Mouse (Mus musculus) embryonic facial prominence, embryonic 14.5 days (tissue): Measurements from ENCODE around the gene Nek4. TPM values are rescaled to one million over a fixed set of nuclear protein-coding genes. Genes with fewer than 3 reads are reported as not detected.

ENCODE experiments used
- ATAC-seq: fragments of 200-750 bp; cut with Nextera tagmentation; 2 replicates; pipeline ENCODE4 v1.8.0; 2017; ENCODE audit warnings: low read depth, moderate number of reproducible peaks, moderate TSS enrichment
- DNase-seq: peaks from one replicate; pipeline ENCODE4 v3.0.0-alpha.2; 2015; ENCODE audit warnings: low spot score
- H3K27ac ChIP-seq: fragments of 300-500 bp; sonication (generic); replicated peaks from 2 replicates; pipeline ENCODE4 v1.5.1; 2014; ENCODE audit warnings: low read depth, mild to moderate bottlenecking, low read length, moderate library complexity
- H3K27me3 ChIP-seq: fragments of 300-500 bp; sonication (generic); replicated peaks from 2 replicates; pipeline ENCODE4 v1.6.1; 2014; ENCODE audit warnings: low read length; ENCODE audit not compliant: control insufficient read depth, insufficient read depth
- H3K36me3 ChIP-seq: fragments of 300-500 bp; sonication (generic); 2 replicates; pipeline ENCODE4 v1.6.1; 2014; ENCODE audit warnings: low read length, mixed read lengths; ENCODE audit not compliant: control insufficient read depth, insufficient read depth
- H3K4me1 ChIP-seq: fragments of 300-500 bp; sonication (generic); 2 replicates; pipeline ENCODE4 v1.6.1; 2014; ENCODE audit warnings: antibody characterized with exemption, low read length; ENCODE audit not compliant: control insufficient read depth, insufficient read depth
- H3K4me2 ChIP-seq: fragments of 300-500 bp; sonication (generic); 2 replicates; pipeline ENCODE4 v1.6.1; 2014; ENCODE audit warnings: low read depth, mild to moderate bottlenecking, low read length, moderate library complexity, mixed read lengths
- H3K4me3 ChIP-seq: fragments of 300-500 bp; sonication (generic); 2 replicates; pipeline ENCODE4 v1.5.1; 2014; ENCODE audit warnings: low read depth, mild to moderate bottlenecking, low read length
- H3K9ac ChIP-seq: fragments of 300-500 bp; sonication (generic); 2 replicates; pipeline ENCODE4 v1.6.1; 2014; ENCODE audit warnings: low read depth, mild to moderate bottlenecking, low read length, moderate library complexity, mixed read lengths
- H3K9me3 ChIP-seq: fragments of 300-500 bp; sonication (generic); 2 replicates; pipeline ENCODE4 v1.6.1; 2016; ENCODE audit warnings: low read length; ENCODE audit not compliant: control insufficient read depth
- WGBS: fragments of 180-500 bp; shearing (Covaris S2); extraction: QIAGEN DNeasy Blood & Tissue Kit; methylation state at CpG from one replicate; pipeline ENCODE4 v1.1.7; 2014; 5-methylcytosine and 5-hydroxymethylcytosine counted together
- polyA plus RNA-seq: library from polyadenylated mRNA; unstranded; fragments of >200 nt; fragmentation: Nextera tagmentation; extraction: Ambion mirVana; gene quantifications from 2 replicates; pipeline ENCODE4 v1.2.1, GENCODE M21; 2014

Gene Nek4
- polyA plus RNA-seq, 1 experiment from 2014 or later: 9.8 TPM

GRCm38 (mm10) chr14:31000356-31000755, 49.2 kb downstream of the Nek4 start:
- H3K4me1 ChIP-seq: peaks cover 15% of the 10 kb centered on the region
- ATAC-seq: no peak
- H3K4me3 ChIP-seq: peak overlapping the region; percentile 88
- H3K27me3 ChIP-seq: no peaks in the 10 kb centered on the region
- peak overlapping the region; percentile 94 for H3K27ac ChIP-seq
- peak overlapping the region; percentile 81 for H3K4me2 ChIP-seq
- 59% methylated on average over 10 of the region's 10 CpGs for WGBS
- no peaks in the 10 kb centered on the region for H3K9me3 ChIP-seq
- no peak for DNase-seq
- peaks cover 23% of the 10 kb centered on the region for H3K36me3 ChIP-seq
- peak overlapping the region; percentile 92 for H3K9ac ChIP-seq

GRCm38 (mm10) chr14:31000816-31001306, 49.7 kb downstream of the Nek4 start:
- Histone ChIP-seq H3K27me3 (no peaks in the 10 kb centered on the region), H3K9ac (peak overlapping the region; percentile 92), H3K4me3 (peak overlapping the region; percentile 88), H3K4me1 (peaks cover 15% of the 10 kb centered on the region), H3K4me2 (peak overlapping the region; percentile 81), H3K27ac (peak overlapping the region; percentile 94), H3K36me3 (peaks cover 23% of the 10 kb centered on the region), H3K9me3 (no peaks in the 10 kb centered on the region)
- ATAC-seq: peak; percentile 13; the same call in 1 of the 2 replicates
- no peak for DNase-seq
- WGBS: 0% methylated on average over 21 of the region's 21 CpGs

DNA sequence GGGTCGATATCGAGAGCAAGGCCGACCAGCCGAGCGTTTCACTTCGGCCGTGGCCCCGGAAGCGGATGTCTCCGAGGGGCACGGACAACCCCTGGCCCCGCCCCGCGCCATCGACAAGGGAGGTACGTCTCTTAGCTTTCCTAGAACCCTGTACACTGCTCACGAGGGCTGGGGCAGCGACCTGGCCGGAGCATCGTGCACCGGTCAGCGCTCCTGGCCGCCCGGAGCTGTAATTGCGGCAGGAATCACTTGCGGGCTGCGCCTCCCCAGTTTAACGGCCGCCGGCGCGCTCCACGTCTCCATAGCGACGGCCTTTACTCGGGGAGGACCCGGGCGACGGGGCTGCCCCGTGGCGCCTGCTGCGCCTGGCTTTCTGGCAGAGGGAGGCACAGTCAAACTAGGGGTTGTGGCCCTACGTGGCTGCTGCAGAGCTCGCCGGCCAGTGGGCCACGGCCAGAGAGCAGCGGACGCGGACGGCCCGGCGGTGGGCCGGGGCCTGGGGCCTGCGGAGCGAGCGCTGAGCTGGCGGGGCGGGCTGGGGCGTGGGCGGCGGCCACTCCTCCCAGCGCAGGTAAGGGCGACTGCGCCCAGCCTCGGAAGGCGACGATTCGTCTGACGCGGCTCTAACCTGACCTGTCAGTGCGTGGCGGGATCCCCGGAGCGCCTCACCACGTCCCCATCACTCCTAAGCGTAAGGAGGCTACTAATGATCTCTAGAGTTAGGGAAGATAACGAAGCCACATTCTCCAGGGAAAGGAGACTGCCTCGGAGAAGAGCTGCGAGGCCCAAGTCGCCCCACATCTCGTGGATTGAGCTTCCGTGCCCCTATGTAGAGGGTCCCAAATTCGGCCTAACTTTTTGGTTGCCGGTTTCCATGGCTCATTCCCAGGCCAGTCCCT, 50.4 kb downstream of the Nek4 start, which contains the start of the genes Glt8d1 and Spcs1:
TSS of gene Glt8d1 (plus strand) at position 94 of the 899 bp plus-strand sequence.
TSS of gene Spcs1 (minus strand) at position 366 of the 899 bp plus-strand sequence.
- H3K9me3 ChIP-seq: no peaks in the 10 kb centered on the region
- peaks cover 25% of the 10 kb centered on the region for H3K36me3 ChIP-seq
- H3K9ac ChIP-seq: peak within 1 kb of the TSS; percentile 92
- H3K4me1 ChIP-seq: peaks cover 15% of the 10 kb centered on the region
- DNase-seq (peak; percentile 91), ATAC-seq (peak; percentile 91)
- WGBS: under 1% methylated on average over 43 of the region's 84 CpGs
- peak within 1 kb of the TSS; percentile 94 for H3K27ac ChIP-seq
- H3K4me3 ChIP-seq: peak within 1 kb of the TSS; percentile 88
- H3K4me2 ChIP-seq: peak within 1 kb of the TSS; percentile 81
- no peaks in the 10 kb centered on the region for H3K27me3 ChIP-seq

- Histone ChIP-seq H3K4me3 (no peak overlapping the region), H3K36me3 (peaks cover 29% of the 10 kb centered on the region), H3K27me3 (no peaks in the 10 kb centered on the region), H3K9me3 (no peaks in the 10 kb centered on the region), H3K27ac (no peak overlapping the region), H3K9ac (no peak overlapping the region), H3K4me1 (peaks cover 15% of the 10 kb centered on the region), H3K4me2 (no peak overlapping the region)
- ATAC-seq (no peak), DNase-seq (no peak)
- WGBS: 88% methylated on average over 2 of the region's 2 CpGs
These were observed 53.4 kb downstream of the Nek4 start for GRCm38 (mm10) chr14:31004527-31004926.

- no peaks in the 10 kb centered on the region for H3K9me3 ChIP-seq
- no peak for DNase-seq
- H3K36me3 ChIP-seq: peaks cover 47% of the 10 kb centered on the region
- H3K27me3 ChIP-seq: no peaks in the 10 kb centered on the region
- peaks cover 8% of the 10 kb centered on the region for H3K4me1 ChIP-seq
- H3K9ac ChIP-seq: no peak overlapping the region
- no peak overlapping the region for H3K4me3 ChIP-seq
- ATAC-seq: no peak
- WGBS: 74% methylated on average over 5 of the region's 5 CpGs
- no peak overlapping the region for H3K4me2 ChIP-seq
- H3K27ac ChIP-seq: no peak overlapping the region
These were observed 55.6 kb downstream of the Nek4 start for GRCm38 (mm10) chr14:31006779-31007178.

DNA sequence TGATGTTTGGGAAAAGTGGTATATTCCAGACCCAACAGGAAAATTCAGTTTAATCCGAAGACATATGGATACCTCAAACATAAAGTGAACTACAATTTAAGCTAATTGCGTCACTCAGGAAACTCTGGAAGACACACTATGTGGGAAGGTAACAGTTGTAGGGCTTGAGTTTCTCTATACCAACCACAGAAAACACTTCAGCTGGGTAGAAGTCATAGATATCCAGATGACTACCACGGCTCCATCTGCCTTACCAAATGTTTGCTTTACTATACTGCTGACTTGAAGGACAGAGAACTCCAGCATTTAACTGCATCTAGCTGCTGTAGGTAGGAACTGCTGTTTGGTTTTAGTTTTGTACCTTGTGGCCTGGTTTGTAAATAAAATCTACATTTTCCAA, 60.4 kb downstream of the Nek4 start:
- ATAC-seq (no peak), DNase-seq (no peak)
- Histone ChIP-seq H3K36me3 (peaks cover 91% of the 10 kb centered on the region), H3K27me3 (no peaks in the 10 kb centered on the region), H3K4me1 (no peaks in the 10 kb centered on the region), H3K9me3 (no peaks in the 10 kb centered on the region), H3K4me2 (no peak overlapping the region), H3K27ac (no peak overlapping the region), H3K4me3 (no peak overlapping the region), H3K9ac (no peak overlapping the region)
- 96% methylated on average over 3 of the region's 3 CpGs for WGBS

DNA sequence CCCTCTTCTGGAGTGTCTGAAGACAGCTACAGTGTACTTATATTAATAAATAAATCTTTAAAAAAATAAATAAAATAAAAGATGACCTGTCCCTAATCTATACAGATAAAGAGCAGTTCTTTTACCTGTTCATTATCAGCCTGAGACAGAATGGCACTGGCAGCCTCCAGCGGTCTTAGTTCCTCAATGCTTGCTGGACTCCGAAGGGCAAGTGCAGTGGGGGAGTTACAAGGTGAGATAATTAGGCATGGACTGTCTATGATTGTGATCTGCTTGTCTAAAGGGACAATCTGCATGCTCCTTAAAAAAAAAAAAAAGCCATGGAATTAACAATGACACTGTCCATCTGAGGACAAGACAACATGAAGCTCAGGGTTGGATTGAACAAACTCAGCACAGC, 62.8 kb downstream of the Nek4 start:
- ATAC-seq: no peak
- Histone ChIP-seq H3K27ac (no peak overlapping the region), H3K9me3 (no peaks in the 10 kb centered on the region), H3K27me3 (no peaks in the 10 kb centered on the region), H3K4me3 (no peak overlapping the region), H3K9ac (no peak overlapping the region), H3K36me3 (peaks cover 89% of the 10 kb centered on the region), H3K4me2 (no peak overlapping the region), H3K4me1 (peaks cover 10% of the 10 kb centered on the region)
- no peak for DNase-seq
- 100% methylated on average over 2 of the region's 2 CpGs for WGBS

- ATAC-seq (no peak), DNase-seq (no peak)
- no peak overlapping the region for H3K9ac ChIP-seq
- 78% methylated on average over 1 of the region's 1 CpGs for WGBS
- H3K27ac ChIP-seq: no peak overlapping the region
- no peak overlapping the region for H3K4me2 ChIP-seq
- H3K4me1 ChIP-seq: peaks cover 18% of the 10 kb centered on the region
- no peaks in the 10 kb centered on the region for H3K27me3 ChIP-seq
- H3K36me3 ChIP-seq: peaks cover 68% of the 10 kb centered on the region
- H3K4me3 ChIP-seq: no peak overlapping the region
- no peaks in the 10 kb centered on the region for H3K9me3 ChIP-seq
These were observed 64.9 kb downstream of the Nek4 start for GRCm38 (mm10) chr14:31016063-31016462.
